Mouse (Mus musculus): ENCODE measurements around the gene Cpa2. TPM values are rescaled to one million over a fixed set of nuclear protein-coding genes. Genes with fewer than 3 reads are reported as not detected.

Gene Cpa2
- polyA plus RNA-seq, 1 experiment from 2014 or later: 8.3 TPM

DNA sequence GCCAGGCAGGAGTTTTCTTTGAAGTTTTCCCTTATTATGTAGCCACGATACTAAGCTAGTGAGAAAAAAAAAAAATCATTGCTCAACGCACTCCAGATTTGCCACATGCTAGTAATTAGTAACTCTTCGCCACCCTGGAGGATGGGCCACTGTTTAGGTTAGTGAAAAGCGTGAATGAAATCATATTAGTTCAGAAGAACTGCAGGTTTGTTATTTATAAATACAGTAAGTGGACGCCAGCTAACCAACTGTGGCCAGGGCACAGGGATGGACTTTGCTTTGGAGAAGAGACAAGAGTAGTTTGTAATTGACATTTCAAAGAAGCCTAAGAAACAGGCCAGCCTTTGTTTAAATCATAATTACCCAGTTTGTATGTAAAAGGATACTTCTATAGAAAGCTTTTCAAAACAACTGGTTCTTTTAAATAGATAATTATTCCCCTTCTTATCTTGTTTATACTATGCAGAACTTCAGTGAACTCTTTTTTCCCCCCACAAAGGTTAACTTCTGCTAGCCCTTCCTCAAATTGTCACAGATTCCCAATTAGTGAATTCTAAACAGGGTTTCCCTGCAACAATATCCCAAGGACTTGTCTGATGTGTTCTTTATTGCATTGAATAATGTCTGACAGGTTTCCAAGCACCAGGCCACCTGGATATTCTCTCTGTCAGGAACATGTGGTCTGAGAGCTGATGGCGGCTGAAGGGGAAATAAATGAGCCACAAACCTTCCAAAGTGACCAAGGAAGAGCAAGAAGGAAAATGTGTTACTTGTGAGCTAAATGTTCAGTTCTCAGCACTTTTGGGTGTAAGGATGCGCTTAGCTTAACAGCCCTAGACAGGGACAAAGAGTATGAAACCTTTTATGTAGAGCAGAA is 15.7 kb upstream of the Cpa2 start:
- Histone ChIP-seq H3K27ac (ENCODE audit: low read depth, low read length) (peak overlapping the region; percentile 91), H3K4me1 (ENCODE audit: control insufficient read depth, insufficient read depth, low read length) (peaks cover 48% of the 10 kb centered on the region), H3K4me3 (ENCODE audit: low read depth, low read length) (no peak overlapping the region), H3K27me3 (ENCODE audit: control insufficient read depth, insufficient read depth, low read length) (no peaks in the 10 kb centered on the region), H3K36me3 (ENCODE audit: control insufficient read depth, insufficient read depth, low read length) (no peaks in the 10 kb centered on the region), H3K9me3 (replicated peaks; ENCODE audit: control insufficient read depth, low read length) (no peaks in the 10 kb centered on the region), H3K4me2 (no peak overlapping the region), H3K9ac (ENCODE audit: low read depth, low read length) (no peak overlapping the region)
- ATAC-seq (replicated peaks; ENCODE audit: insufficient number of reproducible peaks, low FRiP score, low TSS enrichment): no peak
- WGBS (ENCODE audit: insufficient replicate concordance): 40% methylated on average over 7 of the region's 7 CpGs

DNA sequence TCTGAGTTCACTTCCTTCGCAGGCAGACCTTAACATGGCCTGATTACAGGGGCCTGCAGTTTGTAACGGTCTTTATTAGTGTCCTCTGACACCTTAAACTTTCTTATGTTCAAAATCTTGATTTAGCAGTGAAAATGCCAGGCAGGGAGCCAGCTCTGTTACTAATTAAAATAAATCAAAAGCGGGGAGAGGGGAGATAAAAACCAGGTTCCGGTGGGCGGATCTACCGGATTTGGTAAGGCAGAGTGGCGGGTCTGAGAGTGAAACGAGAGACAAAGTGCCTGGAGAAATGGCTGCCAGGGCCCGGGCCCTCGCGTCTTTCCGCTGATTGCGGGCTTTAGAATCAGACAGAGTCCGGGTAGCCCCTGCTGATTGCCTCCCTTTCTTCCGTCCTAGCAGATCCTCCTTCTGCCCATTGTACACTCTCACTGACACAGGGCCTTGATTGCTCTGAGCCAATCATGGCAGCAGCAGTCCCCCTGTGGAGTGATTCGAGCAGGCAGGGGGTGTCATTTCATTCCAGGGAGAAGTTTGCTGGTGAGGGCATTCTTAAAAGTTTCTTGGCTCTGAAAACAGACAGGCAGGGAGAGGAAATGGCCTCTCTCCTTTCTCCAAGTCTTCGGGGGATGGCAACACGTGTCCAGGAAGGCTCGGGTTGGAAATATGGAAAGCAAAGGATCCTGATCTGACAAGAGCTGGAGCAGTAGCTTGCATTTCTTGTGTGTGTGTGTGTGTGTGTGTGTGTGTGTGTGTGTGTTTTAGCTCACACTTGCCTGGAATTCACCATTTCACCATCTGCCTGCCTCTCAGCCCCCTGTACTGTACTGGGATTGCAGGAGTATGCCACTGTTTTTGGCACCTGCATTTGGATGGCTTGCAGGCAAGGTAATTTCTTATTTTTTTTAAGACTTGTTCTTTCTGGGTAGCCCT is 14.5 kb upstream of the Cpa2 start:
- 19% methylated on average over 19 of the region's 19 CpGs for WGBS (ENCODE audit: insufficient replicate concordance)
- 0 out of 2 replicates have a peak, but pooled peaks have one; percentile 20 for ATAC-seq (replicated peaks; ENCODE audit: insufficient number of reproducible peaks, low FRiP score, low TSS enrichment)

DNA sequence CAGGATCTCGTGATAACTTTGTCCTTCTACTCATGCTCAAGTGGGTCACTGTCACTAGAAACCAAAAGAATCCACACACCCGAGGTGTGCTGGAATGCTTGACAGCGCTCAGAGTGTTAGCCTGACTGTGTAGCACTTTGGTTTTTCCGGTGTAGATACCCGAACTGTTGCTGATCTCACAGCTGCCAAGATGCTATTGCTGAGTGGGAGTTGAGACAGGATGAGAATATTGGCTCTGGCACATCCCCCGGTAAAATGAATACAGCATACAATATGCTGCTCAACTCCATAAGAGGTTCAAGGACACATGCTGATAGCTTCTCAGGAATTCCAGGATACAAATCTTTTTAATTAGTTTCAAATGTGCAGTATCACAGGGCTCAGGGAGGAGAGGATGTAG is 12.6 kb upstream of the Cpa2 start:
- Histone ChIP-seq H3K27ac (ENCODE audit: low read depth, low read length) (peak overlapping the region; percentile 91), H3K4me2 (no peak overlapping the region), H3K9me3 (replicated peaks; ENCODE audit: control insufficient read depth, low read length) (no peaks in the 10 kb centered on the region), H3K4me3 (ENCODE audit: low read depth, low read length) (no peak overlapping the region), H3K4me1 (ENCODE audit: control insufficient read depth, insufficient read depth, low read length) (peaks cover 48% of the 10 kb centered on the region), H3K27me3 (ENCODE audit: control insufficient read depth, insufficient read depth, low read length) (no peaks in the 10 kb centered on the region), H3K36me3 (ENCODE audit: control insufficient read depth, insufficient read depth, low read length) (no peaks in the 10 kb centered on the region), H3K9ac (ENCODE audit: low read depth, low read length) (no peak overlapping the region)
- 24% methylated on average over 6 of the region's 6 CpGs for WGBS (ENCODE audit: insufficient replicate concordance)
- ATAC-seq (replicated peaks; ENCODE audit: insufficient number of reproducible peaks, low FRiP score, low TSS enrichment): peak; percentile 53; the same call in 1 of the 2 replicates

More for the DNA sequence above, 14.5 kb upstream of the Cpa2 start:
- Histone ChIP-seq H3K9ac (ENCODE audit: low read depth, low read length) (peak overlapping the region; percentile 57), H3K27me3 (ENCODE audit: control insufficient read depth, insufficient read depth, low read length) (no peaks in the 10 kb centered on the region), H3K9me3 (replicated peaks; ENCODE audit: control insufficient read depth, low read length) (no peaks in the 10 kb centered on the region), H3K4me1 (ENCODE audit: control insufficient read depth, insufficient read depth, low read length) (peaks cover 48% of the 10 kb centered on the region), H3K4me3 (ENCODE audit: low read depth, low read length) (no peak overlapping the region), H3K4me2 (peak overlapping the region; percentile 32), H3K27ac (ENCODE audit: low read depth, low read length) (peak overlapping the region; percentile 91), H3K36me3 (ENCODE audit: control insufficient read depth, insufficient read depth, low read length) (no peaks in the 10 kb centered on the region)

DNA sequence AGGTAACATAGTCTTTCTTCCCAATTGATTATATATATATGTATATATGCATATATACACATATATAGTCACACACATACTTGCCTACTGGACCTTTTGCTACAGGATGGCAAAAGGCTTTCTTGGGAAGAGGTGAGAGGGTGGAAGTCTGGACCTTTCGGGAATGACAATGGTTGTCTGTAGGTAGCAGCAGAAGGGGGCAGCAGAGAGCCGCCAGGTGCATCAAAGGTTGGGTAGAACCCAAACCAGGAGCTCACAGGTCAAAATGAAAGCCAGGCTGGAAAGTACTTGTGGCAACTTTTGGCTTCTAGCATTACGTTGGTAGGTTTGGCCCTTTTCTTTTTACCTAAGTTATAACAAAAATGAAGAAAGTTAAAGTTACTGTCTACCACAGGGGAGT is 6.0 kb upstream of the Cpa2 start:
- Histone ChIP-seq H3K27me3 (ENCODE audit: control insufficient read depth, insufficient read depth, low read length) (no peaks in the 10 kb centered on the region), H3K9me3 (replicated peaks; ENCODE audit: control insufficient read depth, low read length) (no peaks in the 10 kb centered on the region), H3K4me3 (ENCODE audit: low read depth, low read length) (no peak overlapping the region), H3K4me1 (ENCODE audit: control insufficient read depth, insufficient read depth, low read length) (no peaks in the 10 kb centered on the region), H3K4me2 (no peak overlapping the region), H3K36me3 (ENCODE audit: control insufficient read depth, insufficient read depth, low read length) (no peaks in the 10 kb centered on the region), H3K9ac (ENCODE audit: low read depth, low read length) (no peak overlapping the region), H3K27ac (ENCODE audit: low read depth, low read length) (no peak overlapping the region)
- WGBS (ENCODE audit: insufficient replicate concordance): 38% methylated on average over 3 of the region's 3 CpGs
- ATAC-seq (replicated peaks; ENCODE audit: insufficient number of reproducible peaks, low FRiP score, low TSS enrichment): no peak

DNA sequence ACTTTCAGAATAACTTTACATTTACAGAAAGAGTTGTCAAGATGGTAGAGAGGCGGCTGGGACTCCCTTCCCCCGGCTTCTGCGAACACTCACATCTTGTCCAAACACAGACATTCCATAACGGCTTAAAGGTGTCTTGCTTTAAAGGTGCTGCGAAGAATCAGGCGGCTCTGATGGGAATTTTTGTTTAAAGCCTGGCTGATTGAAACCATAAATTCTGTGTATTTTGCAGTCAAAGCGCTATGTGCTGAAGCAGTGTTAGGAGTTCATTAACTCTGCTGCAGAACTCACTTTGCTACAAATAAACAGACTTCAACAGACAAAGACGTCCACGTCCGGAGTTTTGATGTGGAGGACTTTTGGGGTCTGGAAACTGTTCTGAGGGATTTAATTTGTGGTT is 3.1 kb upstream of the Cpa2 start:
- Histone ChIP-seq H3K27me3 (ENCODE audit: control insufficient read depth, insufficient read depth, low read length) (no peaks in the 10 kb centered on the region), H3K36me3 (ENCODE audit: control insufficient read depth, insufficient read depth, low read length) (no peaks in the 10 kb centered on the region), H3K9ac (ENCODE audit: low read depth, low read length) (no peak overlapping the region), H3K4me1 (ENCODE audit: control insufficient read depth, insufficient read depth, low read length) (peaks cover 15% of the 10 kb centered on the region), H3K9me3 (replicated peaks; ENCODE audit: control insufficient read depth, low read length) (no peaks in the 10 kb centered on the region), H3K27ac (ENCODE audit: low read depth, low read length) (peak overlapping the region; percentile 16; the same call in 1 of the 2 replicates), H3K4me2 (no peak overlapping the region), H3K4me3 (ENCODE audit: low read depth, low read length) (no peak overlapping the region)
- WGBS (ENCODE audit: insufficient replicate concordance): 52% methylated on average over 10 of the region's 10 CpGs
- no peak for ATAC-seq (replicated peaks; ENCODE audit: insufficient number of reproducible peaks, low FRiP score, low TSS enrichment)

DNA sequence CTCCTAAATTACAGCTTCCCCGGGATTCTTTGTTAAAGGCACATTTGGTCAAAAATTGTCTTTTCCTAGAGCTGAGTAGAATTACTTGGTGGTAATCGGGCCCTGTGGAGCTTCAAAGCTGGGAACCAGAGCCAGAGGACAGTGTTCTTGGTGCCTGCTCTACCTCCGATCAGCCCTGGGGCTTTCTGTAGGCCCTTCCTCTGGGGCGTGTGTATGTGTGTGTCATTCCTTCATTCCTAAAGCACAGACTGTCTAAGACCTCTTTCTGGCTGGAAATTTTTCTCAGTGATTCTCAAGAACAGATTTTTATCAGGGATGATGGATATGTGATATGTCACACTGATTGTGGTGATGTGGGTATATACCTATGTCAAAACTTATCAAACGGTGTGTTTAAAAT is 2.6 kb upstream of the Cpa2 start:
- Histone ChIP-seq H3K27ac (ENCODE audit: low read depth, low read length) (peak overlapping the region; percentile 16; the same call in 1 of the 2 replicates), H3K9ac (ENCODE audit: low read depth, low read length) (no peak overlapping the region), H3K27me3 (ENCODE audit: control insufficient read depth, insufficient read depth, low read length) (no peaks in the 10 kb centered on the region), H3K4me3 (ENCODE audit: low read depth, low read length) (no peak overlapping the region), H3K9me3 (replicated peaks; ENCODE audit: control insufficient read depth, low read length) (no peaks in the 10 kb centered on the region), H3K4me1 (ENCODE audit: control insufficient read depth, insufficient read depth, low read length) (peaks cover 20% of the 10 kb centered on the region), H3K4me2 (no peak overlapping the region), H3K36me3 (ENCODE audit: control insufficient read depth, insufficient read depth, low read length) (no peaks in the 10 kb centered on the region)
- 67% methylated on average over 5 of the region's 5 CpGs for WGBS (ENCODE audit: insufficient replicate concordance)
- no peak for ATAC-seq (replicated peaks; ENCODE audit: insufficient number of reproducible peaks, low FRiP score, low TSS enrichment)

DNA sequence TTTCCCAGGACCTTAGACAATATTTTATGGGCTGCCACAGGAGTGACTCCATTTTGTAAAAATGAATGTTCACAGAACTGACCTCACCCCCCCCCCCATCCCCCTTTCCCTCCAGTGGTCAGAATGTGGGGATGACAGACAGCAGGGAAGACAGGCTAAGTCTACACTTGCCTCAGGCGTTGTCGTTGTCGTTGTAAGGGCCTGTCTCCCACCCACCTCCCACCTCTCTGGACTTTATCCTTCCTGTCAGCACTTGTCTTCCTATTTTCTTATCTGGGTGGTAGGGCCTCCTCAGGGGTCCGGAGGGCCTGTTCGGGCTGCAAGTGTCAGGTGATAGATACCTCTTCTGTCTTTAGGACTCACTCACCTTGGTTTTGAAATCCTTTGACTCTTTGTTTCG is 895 bp downstream of the Cpa2 start:
- WGBS (ENCODE audit: insufficient replicate concordance): 6% methylated on average over 6 of the region's 6 CpGs
- 0 out of 2 replicates have a peak overlapping the region, but pooled peaks have one; percentile 3 for H3K9ac ChIP-seq (ENCODE audit: low read depth, low read length)
- ATAC-seq (replicated peaks; ENCODE audit: insufficient number of reproducible peaks, low FRiP score, low TSS enrichment): peak; percentile 61; the same call in 1 of the 2 replicates
- H3K4me2 ChIP-seq: no peak overlapping the region
- H3K9me3 ChIP-seq (replicated peaks; ENCODE audit: control insufficient read depth, low read length): no peaks in the 10 kb centered on the region
- H3K4me1 ChIP-seq (ENCODE audit: control insufficient read depth, insufficient read depth, low read length): peaks cover 49% of the 10 kb centered on the region
- H3K27ac ChIP-seq (ENCODE audit: low read depth, low read length): peak overlapping the region; percentile 79
- H3K27me3 ChIP-seq (ENCODE audit: control insufficient read depth, insufficient read depth, low read length): no peaks in the 10 kb centered on the region
- H3K36me3 ChIP-seq (ENCODE audit: control insufficient read depth, insufficient read depth, low read length): no peaks in the 10 kb centered on the region
- H3K4me3 ChIP-seq (ENCODE audit: low read depth, low read length): no peak overlapping the region

DNA sequence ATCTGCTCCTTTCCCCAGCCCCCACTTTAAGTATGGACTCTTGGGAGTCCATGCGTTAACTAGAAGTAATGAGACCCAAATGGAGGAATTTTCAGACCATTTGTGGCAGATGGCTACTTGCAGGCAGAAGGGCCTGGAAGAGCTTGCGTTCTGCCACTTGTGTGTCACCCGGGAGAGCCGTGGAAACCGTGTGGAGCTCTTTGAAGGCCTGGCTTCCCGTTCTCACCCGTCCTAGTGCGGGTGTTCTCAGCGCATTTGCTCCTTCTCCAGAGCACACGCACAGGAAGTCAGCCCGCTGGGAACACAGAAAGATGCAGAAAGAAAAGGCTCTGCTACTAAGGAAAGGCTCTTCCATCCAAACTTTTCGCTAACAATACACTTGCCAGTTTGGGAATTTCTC is 1.7 kb downstream of the Cpa2 start:
- Histone ChIP-seq H3K27ac (ENCODE audit: low read depth, low read length) (peak overlapping the region; percentile 79), H3K4me1 (ENCODE audit: control insufficient read depth, insufficient read depth, low read length) (peaks cover 55% of the 10 kb centered on the region), H3K36me3 (ENCODE audit: control insufficient read depth, insufficient read depth, low read length) (no peaks in the 10 kb centered on the region), H3K9me3 (replicated peaks; ENCODE audit: control insufficient read depth, low read length) (no peaks in the 10 kb centered on the region), H3K27me3 (ENCODE audit: control insufficient read depth, insufficient read depth, low read length) (no peaks in the 10 kb centered on the region), H3K4me2 (no peak overlapping the region), H3K9ac (ENCODE audit: low read depth, low read length) (no peak overlapping the region), H3K4me3 (ENCODE audit: low read depth, low read length) (no peak overlapping the region)
- no peak for ATAC-seq (replicated peaks; ENCODE audit: insufficient number of reproducible peaks, low FRiP score, low TSS enrichment)
- 23% methylated on average over 12 of the region's 12 CpGs for WGBS (ENCODE audit: insufficient replicate concordance)
